Mouse (Mus musculus) right cerebral cortex, postnatal 14 days (tissue): Measurements from ENCODE around the gene Olfm1.

ENCODE experiments used
- DNase-seq: peaks from one replicate; pipeline ENCODE4 v3.0.0; 2022

The Olfm1 gene

GRCm38 (mm10) chr2:28205467-28205805 is 12.6 kb downstream of the Olfm1 start:
- peak; percentile 90 for DNase-seq

- DNase-seq: no peak
Measured at GRCm38 (mm10) chr2:28205870-28206421, 13.2 kb downstream of the Olfm1 start.

DNA sequence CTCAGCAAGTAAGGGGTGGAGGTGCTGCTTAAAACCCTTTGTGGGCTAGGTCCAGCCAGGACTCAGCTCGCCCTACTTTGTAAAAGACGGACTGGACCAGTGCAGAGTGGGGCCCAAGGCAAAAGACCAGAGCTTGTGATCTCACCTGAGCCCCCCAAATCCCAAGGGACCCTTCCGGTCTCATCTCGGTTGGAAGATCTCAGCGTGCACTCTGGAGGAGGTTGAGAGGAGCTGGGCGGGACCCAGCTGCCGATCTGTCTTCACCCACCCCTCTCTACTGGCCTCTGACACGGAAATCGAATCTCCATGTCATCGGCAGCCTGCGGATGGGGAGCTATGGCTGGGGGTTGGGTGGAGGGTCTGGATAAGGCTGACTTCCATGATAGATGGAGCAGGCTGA is 13.7 kb downstream of the Olfm1 start:
- DNase-seq: no peak

- DNase-seq: no peak
Measured at GRCm38 (mm10) chr2:28207200-28207750, 14.5 kb downstream of the Olfm1 start.

- no peak for DNase-seq
Measured at GRCm38 (mm10) chr2:28208130-28208745, 15.4 kb downstream of the Olfm1 start.

- DNase-seq: no peak
Measured at GRCm38 (mm10) chr2:28209211-28209610, 16.4 kb downstream of the Olfm1 start.

DNA sequence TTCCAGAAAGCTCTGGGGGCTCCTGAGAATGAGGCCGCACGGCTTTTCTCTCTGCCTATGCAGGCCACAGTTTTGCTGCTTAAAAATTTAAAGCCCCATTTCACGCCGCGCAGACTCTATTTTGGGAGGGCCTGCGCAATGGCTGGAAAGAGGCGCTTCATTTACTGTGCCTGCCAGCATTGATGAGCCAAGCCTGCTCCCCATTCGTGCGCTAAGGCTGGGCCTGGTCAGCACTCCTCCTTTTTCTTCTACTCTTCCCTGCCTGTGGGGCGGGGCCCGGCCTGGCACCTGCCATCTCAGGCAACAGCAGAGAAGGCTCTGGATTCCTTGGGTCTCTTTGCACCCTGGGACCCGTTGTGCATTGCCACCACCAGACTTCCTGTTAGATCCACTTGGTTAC is 16.9 kb downstream of the Olfm1 start:
- DNase-seq: no peak

- DNase-seq: no peak
Measured at GRCm38 (mm10) chr2:28210273-28210672, 17.5 kb downstream of the Olfm1 start.

DNA sequence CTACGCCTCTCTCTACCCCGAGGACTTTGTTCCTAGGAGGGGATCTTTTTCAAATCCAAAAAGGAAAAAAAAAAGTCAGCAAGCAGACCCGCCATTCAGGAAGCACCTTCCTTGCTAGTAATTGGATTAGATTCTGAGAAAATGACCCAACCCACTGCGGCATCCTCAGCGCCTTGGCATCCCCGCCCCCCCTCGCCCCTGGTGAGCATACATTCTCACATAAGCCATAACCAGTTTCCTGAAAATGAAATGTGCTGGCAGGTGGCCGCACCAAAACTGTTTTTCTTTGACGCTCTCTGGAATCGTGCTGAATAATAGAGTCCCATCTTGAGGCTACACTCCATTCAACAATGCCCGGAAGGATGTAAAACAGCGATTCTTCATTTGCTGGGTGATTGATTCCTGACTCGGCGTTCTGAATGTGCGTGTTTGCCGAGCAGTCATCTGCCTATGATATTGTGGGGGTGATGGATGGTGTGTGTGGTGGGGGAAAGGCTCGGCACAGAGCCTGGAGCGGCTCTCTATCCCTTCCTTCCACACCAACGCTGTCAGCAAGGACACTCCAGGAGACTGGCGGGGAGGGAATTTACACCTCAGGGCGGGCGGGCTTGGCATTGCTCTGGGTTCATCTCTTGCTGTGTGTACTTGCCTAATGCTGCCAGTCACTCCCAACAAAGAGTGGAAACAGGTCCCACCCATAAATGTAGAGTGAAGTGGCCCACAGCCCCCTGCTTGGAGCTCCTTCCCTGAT is 18.9 kb downstream of the Olfm1 start:
- DNase-seq: no peak

DNA sequence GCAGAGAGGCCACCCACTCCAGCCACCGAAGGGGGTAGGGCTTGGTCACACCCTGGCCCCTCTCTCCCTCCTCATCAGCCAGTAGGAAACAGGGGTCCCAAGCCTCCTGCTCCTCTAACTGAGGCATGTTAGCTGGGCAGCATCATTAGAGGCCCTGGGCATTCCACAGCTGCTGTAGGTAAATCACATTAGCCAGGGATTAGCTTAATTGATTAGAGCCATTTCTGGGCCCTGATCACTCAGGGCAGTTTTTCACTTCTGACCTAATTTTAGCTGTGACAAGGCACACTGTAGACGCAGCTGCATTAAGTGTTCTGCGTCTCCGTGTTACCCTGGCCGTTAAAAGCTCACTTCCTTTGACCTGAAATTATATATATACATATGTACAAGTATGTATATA is 20.1 kb downstream of the Olfm1 start:
- DNase-seq: no peak

- no peak for DNase-seq
Measured at GRCm38 (mm10) chr2:28216211-28216775, 23.5 kb downstream of the Olfm1 start.

DNA sequence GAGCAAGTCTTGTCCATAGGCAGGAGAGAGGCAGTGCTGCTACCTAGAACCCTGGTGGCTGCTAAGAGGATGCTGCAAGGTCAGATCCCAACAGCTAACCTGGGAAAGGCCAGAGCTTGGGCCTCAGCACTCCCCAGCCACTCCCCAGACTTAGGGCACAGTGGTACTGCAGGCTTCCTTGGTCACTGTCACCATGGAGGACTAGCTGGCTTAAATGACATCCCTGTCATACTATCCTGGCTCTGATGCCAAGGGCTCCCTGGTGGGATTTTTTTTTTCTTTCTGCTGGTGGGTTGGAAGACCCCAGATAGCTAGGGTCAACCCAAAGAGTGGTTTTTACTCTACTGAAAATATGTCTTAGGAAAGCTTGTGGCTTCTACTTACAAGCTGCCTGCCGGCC is 25.0 kb downstream of the Olfm1 start:
- no peak for DNase-seq

- DNase-seq: no peak
Measured at GRCm38 (mm10) chr2:28218651-28219356, 26.0 kb downstream of the Olfm1 start.

- DNase-seq: no peak
Measured at GRCm38 (mm10) chr2:28219625-28220024, 26.8 kb downstream of the Olfm1 start.

GRCm38 (mm10) chr2:28221803-28222202 is 29.0 kb downstream of the Olfm1 start:
- no peak for DNase-seq

GRCm38 (mm10) chr2:28224819-28225218 is 32.0 kb downstream of the Olfm1 start:
- DNase-seq: no peak

DNA sequence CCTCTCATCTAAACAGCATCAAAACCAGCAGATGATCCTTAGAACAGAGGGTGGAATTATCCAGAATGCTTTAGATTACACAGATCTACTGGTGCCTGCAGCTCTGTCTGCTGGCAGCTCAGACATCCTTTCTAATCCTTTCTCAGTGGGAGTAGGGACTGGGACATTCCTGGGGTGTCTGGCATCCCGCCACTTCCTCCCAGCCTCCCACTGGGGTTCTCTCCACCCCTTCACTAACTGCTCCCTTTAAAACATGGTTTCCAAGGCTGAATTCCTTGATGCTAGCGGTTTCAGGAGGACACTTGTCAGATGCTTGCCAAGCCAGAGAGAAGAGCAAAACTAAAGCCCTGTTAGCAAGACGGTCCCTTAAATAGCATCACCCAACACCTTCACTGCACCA is 33.1 kb downstream of the Olfm1 start:
- DNase-seq: peak; percentile 82

DNA sequence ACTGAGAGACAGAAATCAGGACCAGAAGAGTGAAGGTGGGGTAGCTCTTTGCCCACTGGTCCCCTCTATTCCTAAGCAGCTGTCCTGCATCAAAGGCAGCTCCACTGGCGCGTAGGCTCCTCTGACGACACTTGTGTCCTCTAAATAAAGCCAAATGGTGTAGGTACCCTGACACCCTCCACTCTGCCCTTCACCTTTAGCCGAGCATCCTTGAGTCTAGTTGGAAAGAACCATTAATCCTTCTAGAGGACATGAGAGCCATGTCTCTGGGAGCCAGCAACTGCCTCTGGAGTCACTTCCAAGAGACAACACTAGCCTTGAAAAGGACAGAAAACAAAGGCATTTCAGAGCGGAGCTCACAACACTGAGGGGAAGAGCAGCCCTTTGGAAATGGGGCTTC is 34.2 kb downstream of the Olfm1 start:
- no peak for DNase-seq

DNA sequence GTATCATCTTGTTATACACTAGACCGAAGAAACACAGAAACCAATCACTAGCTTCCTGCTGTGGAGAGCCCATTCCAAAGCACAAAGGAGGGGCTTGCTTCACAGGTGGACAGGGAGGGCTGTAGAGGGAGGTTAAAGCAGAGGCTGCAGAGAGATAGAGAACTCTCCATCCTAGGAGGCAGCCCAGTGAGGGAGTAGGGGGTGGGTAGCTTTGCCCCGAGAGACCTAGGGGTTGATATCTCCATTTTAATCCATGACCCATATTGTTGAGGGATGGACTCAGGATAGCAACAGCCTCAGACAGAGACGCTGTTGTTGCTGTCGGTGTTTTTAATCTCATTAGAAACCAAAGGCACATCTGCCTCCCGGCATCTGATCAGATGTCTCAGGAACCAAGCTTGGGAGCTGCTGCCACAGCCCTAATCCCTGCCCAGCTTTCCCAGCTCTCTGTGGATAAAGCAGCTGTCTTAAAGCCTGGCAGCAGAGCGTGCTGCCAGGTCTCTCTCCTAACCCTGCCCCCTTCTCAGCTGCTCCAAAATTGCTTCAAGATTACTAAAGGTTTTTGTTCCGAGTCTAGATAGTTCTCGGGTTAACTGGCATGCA is 34.9 kb downstream of the Olfm1 start:
- DNase-seq: no peak

DNA sequence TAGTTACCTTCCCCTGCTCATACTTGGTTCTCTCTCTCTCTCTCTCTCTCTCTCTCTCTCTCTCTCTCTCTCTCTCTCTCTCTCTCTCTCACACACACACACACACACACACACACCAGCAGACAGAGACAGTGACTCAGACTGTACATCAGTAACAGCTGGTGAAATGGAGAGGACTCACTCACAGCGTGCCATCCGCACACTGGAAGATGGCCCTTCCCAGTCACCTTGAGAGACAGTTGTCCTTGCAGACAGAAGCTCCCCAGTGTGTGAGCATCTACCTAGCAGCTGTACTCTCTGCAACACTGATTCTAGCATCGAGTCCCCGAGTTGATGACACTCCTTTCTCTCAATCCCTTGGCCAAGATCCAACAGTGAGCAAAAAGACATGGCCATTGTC is 35.6 kb downstream of the Olfm1 start:
- no peak for DNase-seq

DNA sequence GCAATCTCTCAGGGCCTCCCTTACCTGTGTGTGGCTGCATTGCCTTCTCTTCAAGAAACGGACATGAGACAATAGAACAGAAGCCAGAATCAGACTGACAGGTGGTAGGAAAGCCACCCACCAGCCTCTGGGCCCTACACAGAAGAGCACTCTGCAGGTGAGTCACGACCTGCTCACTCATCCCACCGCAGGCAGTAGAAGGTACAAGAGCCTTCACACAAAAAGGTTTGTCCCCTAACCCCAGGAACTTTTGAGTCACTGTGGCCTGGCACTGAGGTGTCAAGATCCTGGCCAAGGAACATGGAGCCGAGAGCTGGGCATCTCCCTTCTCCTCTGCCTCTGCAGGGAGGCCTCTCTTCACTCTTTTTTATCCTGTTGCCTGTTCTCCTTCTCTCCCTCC is 42.3 kb downstream of the Olfm1 start:
- no peak for DNase-seq

- DNase-seq: no peak
Measured at GRCm38 (mm10) chr2:28236447-28236846, 43.7 kb downstream of the Olfm1 start.

DNA sequence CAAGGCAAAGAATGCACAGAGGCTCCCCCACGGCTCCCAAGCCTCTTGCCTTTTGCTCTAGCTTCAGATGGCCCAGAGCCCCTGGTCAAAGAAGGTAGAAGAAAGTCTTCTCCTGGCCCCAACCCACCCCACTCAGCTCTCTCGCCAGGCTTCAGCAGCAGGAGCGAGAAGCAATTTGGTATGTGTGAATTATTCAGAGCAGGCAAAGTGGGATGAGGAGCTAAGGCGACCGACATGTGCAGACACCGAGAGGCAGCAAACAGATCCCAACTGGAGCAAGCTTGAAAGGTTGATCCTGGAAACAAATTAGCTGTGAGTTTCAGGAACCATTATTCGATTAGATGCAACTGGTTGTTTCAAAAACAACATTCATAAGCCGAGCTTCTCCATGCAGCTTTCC is 46.8 kb downstream of the Olfm1 start:
- no peak for DNase-seq
